Mouse (Mus musculus) duodenum, adult 2 months (tissue): ENCODE data around the gene Lrrc46. TPM values are rescaled to one million over a fixed set of nuclear protein-coding genes. Genes with fewer than 3 reads are reported as not detected.

Experiments
- polyA plus RNA-seq: library from polyadenylated mRNA; depleted of rRNA; stranded (reverse); fragments of >200 nt; gene quantifications from 2 replicates; pipeline ENCODE4 v1.2.3, GENCODE M21; 2012; ENCODE audit warnings: low replicate concordance; rRNA removed

Gene Lrrc46
- 0.20 TPM in 1 of 2 replicates, not detected in the other for polyA plus RNA-seq

DNA sequence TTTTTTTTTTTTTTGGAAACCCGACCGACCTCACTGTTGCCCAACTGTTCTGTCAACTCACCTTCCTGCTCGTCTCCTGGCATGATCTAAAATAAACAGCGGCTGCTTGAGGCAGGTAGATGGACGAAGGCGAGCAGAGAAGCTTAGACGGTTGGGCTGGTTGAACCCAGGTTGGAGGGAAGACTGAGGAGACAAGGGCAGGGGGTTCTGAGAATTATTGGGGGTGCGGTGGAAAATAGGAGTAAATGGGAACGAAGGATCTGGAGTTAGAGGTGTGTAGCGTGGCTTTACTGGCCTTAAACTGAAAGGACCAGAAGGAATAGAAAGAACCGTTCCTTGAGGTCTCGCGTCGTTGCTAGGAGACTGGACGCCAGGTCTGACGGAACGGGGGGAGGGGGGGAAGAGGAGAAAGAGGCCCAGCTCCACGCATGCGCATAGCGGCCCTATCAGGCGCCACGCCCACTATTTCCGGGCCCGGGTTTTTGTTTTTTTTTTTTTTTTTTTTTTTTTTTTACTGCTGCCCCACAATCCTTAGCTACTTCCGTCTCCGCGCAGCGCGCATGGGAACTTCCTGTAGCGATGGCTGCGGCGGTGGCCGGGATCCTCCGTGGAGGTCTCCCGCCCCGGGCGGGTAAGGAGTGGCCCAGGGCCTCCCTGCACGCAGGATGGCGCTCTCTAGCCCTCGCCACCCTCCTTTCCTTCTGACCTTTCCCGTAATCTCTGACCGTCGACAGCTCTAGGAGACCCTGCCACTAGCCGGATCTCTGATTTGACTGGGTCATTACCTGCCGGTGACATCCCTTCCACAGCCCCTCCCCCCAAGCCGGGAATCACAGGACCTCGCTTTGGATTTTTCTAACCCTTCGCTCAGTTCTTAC, at the start of gene Lrrc46, which contains the start of gene Mrpl10:
TSS of gene Lrrc46 (minus strand) at position 386 of the 878 bp plus-strand sequence.
TSS of gene Mrpl10 (plus strand) at position 539 of the 878 bp plus-strand sequence.

DNA sequence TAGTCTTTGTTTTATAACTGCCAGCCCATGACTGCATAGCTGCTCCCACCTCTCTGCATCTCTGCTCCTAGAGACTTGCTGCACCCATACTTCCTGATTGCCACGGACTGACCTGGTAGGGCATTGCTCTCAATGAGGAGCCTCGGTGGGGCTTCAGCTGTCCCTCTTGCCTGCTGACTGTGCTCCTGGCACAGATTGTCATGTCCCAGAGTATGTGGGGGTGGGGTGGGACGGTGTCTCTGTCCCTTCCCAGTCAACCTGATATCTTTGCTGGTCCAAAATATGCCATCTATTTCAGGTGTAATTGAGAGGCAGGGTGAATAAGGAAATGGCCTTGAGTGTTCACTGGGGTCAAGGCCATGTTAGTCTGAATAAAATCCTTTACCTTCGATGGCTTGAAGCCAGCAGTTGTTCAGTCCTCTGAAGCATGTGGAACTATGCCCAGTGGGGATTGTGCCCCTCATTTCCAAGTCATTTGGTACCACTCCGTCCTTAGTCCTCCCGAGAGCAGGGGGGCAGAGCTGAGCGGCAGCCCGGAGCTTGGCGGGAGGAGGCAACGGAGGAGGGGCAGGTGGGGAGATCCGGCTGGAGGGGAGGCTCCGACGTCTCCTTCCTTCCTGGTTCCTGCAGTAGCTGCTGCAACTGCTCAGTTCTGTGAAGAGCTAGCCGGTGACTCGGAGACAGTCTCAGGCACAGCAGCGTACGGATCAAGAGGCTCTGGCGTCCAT, 9.2 kb upstream of the Lrrc46 start, which contains the start of gene Osbpl7:
TSS of gene Osbpl7 (plus strand) at position 413 of the 728 bp plus-strand sequence.

DNA sequence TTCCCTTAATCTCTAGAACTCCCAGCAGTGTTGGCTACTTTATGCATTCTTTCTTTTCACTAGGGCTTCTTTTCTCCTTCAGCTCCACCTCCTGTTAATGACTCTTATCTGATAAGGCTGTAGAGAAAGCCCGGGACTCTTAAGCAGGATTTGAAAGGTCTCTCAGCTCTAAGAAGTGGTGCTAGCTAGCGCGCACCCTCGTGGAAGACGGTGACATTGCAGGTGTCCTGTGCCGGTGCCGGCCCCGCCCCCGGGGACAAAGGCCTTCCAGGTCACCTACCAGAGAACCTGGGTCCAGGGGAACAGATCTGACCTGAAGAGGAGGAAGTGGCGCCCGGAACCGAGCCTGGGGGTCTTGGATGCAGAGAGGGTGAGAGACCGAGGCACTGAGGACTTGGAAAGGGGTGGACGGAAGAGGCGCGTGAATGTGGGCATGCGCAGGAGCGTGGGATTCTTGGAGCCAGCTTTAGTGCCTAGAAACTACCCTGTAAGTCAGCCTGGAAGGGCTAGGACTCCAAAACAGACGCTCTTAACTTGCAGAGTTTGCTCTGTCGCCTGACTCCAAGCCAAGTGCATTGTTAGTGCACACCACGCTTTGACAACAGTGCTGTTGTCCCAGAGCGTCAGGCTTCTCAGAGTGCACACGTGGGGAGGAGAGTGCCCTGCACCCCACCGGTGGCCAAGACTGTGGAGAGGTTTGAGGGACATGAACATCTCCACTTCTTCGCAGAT, 11.4 kb downstream of the Lrrc46 start, which contains the start of gene Scrn2:
TSS of gene Scrn2 (plus strand) at position 253 of the 732 bp plus-strand sequence.

DNA sequence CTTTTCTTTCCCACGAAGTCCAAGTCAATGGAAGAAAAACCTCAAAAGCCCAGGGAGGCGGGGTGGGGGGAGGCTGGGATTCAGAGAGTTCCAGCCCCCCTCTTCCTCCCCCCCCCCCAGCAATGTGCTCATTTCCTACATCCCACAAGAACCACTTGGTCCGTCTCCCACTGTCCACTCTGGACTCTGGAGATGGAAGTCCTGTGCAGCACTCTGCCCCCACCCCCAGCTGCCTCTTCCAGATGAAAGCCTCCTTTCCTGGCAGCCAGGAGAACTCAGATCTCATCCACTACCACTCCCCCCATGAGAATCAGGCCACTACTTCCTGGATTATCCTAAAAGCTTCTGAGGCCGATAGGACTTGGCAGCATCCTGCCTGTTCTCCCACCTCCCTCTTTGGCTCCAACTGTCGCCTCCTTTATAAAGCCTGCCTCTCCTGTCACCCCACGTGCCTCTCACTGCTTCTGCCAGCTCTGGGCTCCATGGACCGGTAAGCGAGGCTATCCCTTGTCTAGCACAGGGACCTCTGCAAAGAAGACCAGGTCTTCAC, 28.0 kb downstream of the Lrrc46 start, which contains the start of gene Sp6:
TSS of gene Sp6 (plus strand) at position 274 of the 550 bp plus-strand sequence.

Other genes with a start within 250 kb of the Lrrc46 start
- 90.9 and 94.9 TPM in 2 replicates for gene Nfe2l1, start 211.4 kb downstream of the Lrrc46 start, polyA plus RNA-seq
- gene Copz2, start 191.5 kb downstream of the Lrrc46 start, polyA plus RNA-seq, result 15.0 and 21.7 TPM in 2 replicates
- 26.8 and 31.3 TPM in 2 replicates for gene Cdk5rap3, start 124.9 kb downstream of the Lrrc46 start, polyA plus RNA-seq
- gene Prr15l, start 113.3 kb downstream of the Lrrc46 start, polyA plus RNA-seq, result 171 and 324 TPM in 2 replicates
- gene Pnpo, start 97.4 kb downstream of the Lrrc46 start, polyA plus RNA-seq, result 58.4 and 64.1 TPM in 2 replicates
- 12.0 and 15.1 TPM in 2 replicates for gene Sp2, start 58.4 kb downstream of the Lrrc46 start, polyA plus RNA-seq
- gene Sp6, start 28.0 kb downstream of the Lrrc46 start, polyA plus RNA-seq, result 0.13 and 0.56 TPM in 2 replicates
- 42.2 and 72.9 TPM in 2 replicates for gene Scrn2, start 11.5 kb downstream of the Lrrc46 start, polyA plus RNA-seq
- gene Mrpl10, start 153 bp upstream of the Lrrc46 start, polyA plus RNA-seq, result 68.7 and 98.1 TPM in 2 replicates
- 21.8 and 23.0 TPM in 2 replicates for gene Osbpl7, start 9.2 kb upstream of the Lrrc46 start, polyA plus RNA-seq
- 0.54 and 2.3 TPM in 2 replicates for gene Tbx21, start 73.9 kb upstream of the Lrrc46 start, polyA plus RNA-seq
- 8.4 and 14.9 TPM in 2 replicates for gene Tbkbp1, start 110.1 kb upstream of the Lrrc46 start, polyA plus RNA-seq
- 4.6 and 7.9 TPM in 2 replicates for gene Kpnb1, start 146.5 kb upstream of the Lrrc46 start, polyA plus RNA-seq
- 18.2 and 19.6 TPM in 2 replicates for gene Npepps, start 239.2 kb upstream of the Lrrc46 start, polyA plus RNA-seq